Mouse (Mus musculus) CD4-positive naive resting alpha-beta T cell, adult 76 days (primary cell): ENCODE data around the gene Cyp2c50. TPM values are rescaled to one million over a fixed set of nuclear protein-coding genes. Genes with fewer than 3 reads are reported as not detected.

Experiments
- total RNA-seq: library from RNA; stranded (reverse); gene quantifications from one replicate; pipeline ENCODE4 v1.2.4, GENCODE M21; 2023

Gene Cyp2c50
- not detected for total RNA-seq

DNA sequence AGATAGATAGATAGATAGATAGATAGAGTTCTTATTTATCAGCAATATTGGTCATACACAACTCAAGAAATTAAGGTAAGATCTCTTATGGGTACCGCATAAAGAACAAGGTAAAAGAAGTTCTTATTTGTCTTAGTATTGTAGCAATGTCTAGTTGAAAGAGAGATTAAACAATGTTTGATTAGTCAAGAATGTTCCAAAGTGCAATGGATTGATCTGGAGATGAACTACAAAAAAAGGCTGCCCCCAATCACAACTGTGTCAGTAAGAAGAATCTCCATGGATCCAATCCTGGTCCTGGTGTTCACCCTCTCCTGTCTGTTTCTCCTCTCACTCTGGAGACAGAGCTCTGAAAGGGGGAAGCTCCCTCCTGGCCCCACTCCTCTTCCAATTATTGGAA, at the start of gene Cyp2c50:
Gene Cyp2c50 (plus strand): TSS at position 268 of the 400 bp plus-strand sequence.

DNA sequence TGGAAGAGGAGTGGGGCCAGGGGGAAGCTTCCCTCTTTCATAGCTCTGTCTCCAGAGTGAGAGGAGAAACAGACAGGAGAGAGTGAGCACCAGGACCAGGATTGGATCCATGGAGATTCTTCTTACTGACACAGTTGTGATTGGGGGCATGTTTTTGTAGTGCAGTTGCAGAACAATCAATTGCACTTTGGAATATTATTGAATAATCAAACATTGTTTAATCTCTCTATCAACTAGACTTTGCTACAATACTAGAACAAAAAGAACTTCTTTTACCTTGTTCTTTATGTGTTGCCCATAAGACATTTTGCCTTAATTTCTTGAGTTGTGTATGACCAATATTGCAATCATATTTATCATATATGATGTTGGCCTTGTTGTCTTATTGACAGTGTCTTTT, 15.8 kb upstream of the Cyp2c50 start, which contains the start of gene Cyp2c54:
Gene Cyp2c54 (minus strand): TSS at position 127 of the 400 bp plus-strand sequence.

Other genes starting within 250 kb of the Cyp2c50 start
- not detected for gene Cyp2c69, start 202.9 kb upstream of the Cyp2c50 start, total RNA-seq
- not detected for gene Cyp2c37, start 97.3 kb upstream of the Cyp2c50 start, total RNA-seq
- not detected for gene Cyp2c54, start 15.9 kb upstream of the Cyp2c50 start, total RNA-seq
- gene Cyp2c70, start 97.6 kb downstream of the Cyp2c50 start, total RNA-seq = not detected
- gene Pdlim1, start 182.2 kb downstream of the Cyp2c50 start, total RNA-seq = 167 TPM